Comparison of ENCODE assay signal across 24 mouse cellular contexts in the genomic region with DNA sequence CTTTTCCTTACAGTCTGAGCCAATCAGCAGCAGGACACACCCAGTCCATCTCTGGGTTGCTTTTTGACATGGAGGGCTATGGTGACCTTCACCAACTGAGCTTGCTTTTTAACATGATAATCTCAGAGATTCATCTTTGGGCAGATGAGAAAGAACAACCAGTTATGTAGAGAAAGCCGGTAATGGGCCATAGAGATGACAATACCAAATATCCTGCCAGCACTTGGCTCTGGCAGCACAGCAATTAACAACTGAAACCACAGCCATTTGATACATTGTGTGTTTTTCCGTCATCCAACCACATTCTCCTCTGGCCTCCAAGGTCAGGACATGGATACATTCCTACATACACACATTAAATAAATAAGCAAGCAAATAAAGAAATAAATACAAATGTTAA.
"Had no signal": no experiment of that assay in that cellular context is flagged by ENCODE, and none has a peak within 500 bp of the region (broad histone marks: within the 10 kb centered on the region; RNA-seq: fewer than 3 reads in every experiment).

No protein-coding gene starts in this region.

- H3K9ac ChIP-seq: limb, embryonic 13.5 days; liver, embryonic 12.5 days; liver, embryonic 15.5 days; lung, embryonic 15.5 days; midbrain, embryonic 13.5 days; neural tube, embryonic 13.5 days; stomach, embryonic 15.5 days had no signal

- H3K27me3 ChIP-seq: limb, embryonic 13.5 days; liver, embryonic 12.5 days; liver, embryonic 15.5 days; lung, embryonic 15.5 days; megakaryocyte, embryonic 14.5 days; midbrain, embryonic 13.5 days; neural tube, embryonic 13.5 days; stomach, embryonic 15.5 days had no signal

- DNase-seq: kidney, adult 9 months; kidney, postnatal 25 days; layer of hippocampus, adult 9-11 months; liver; lung, adult 18-20 months; lung, postnatal 10 days; lung, postnatal 36 days; right cerebral cortex, postnatal 14 days; spleen, adult 18-20 months; thymus, postnatal 25 days had no signal

- H3K4me2 ChIP-seq: limb, embryonic 13.5 days; liver, embryonic 12.5 days; liver, embryonic 15.5 days; lung, embryonic 15.5 days; midbrain, embryonic 13.5 days; neural tube, embryonic 13.5 days; stomach, embryonic 15.5 days had no signal

- ATAC-seq: liver, embryonic 12.5 days; midbrain, embryonic 13.5 days; midbrain, embryonic 16.5 days had no signal

- H3K36me3 ChIP-seq: lung, embryonic 15.5 days; stomach, embryonic 15.5 days had no signal

- H3K4me3 ChIP-seq: layer of hippocampus, adult 2 months; limb, embryonic 10.5 days; limb, embryonic 13.5 days; liver, embryonic 12.5 days; liver, embryonic 15.5 days; lung, embryonic 15.5 days; megakaryocyte, embryonic 14.5 days; midbrain, embryonic 10.5 days; midbrain, embryonic 13.5 days; myocyte; neural tube, embryonic 13.5 days; stomach, embryonic 15.5 days had no signal

- H3K27ac ChIP-seq: kidney, postnatal 0 days; layer of hippocampus, adult 2 months; limb, embryonic 10.5 days; limb, embryonic 13.5 days; liver, embryonic 12.5 days; liver, embryonic 15.5 days; lung, embryonic 15.5 days; midbrain, embryonic 10.5 days; midbrain, embryonic 13.5 days; neural tube, embryonic 13.5 days; stomach, embryonic 15.5 days had no signal

- H3K9me3 ChIP-seq: limb, embryonic 10.5 days; limb, embryonic 13.5 days; liver, embryonic 12.5 days; liver, embryonic 15.5 days; lung, embryonic 15.5 days; megakaryocyte, embryonic 14.5 days; midbrain, embryonic 10.5 days; midbrain, embryonic 13.5 days; neural tube, embryonic 13.5 days; stomach, embryonic 15.5 days had no signal
